Mouse (Mus musculus) stomach, postnatal 0 days (tissue): ENCODE measurements around the gene Pprc1. TPM values are rescaled to one million over a fixed set of nuclear protein-coding genes. Genes with fewer than 3 reads are reported as not detected.

ENCODE experiments used
- ATAC-seq: fragments of 200-750 bp; cut with Nextera tagmentation; 2 replicates; pipeline ENCODE4 v1.8.0; 2017; ENCODE audit not compliant: low FRiP score, low TSS enrichment
- DNase-seq: peaks from one replicate; pipeline ENCODE4 v3.0.0-alpha.2; 2016; ENCODE audit warnings: low spot score
- H3K27ac ChIP-seq: fragments of 300-500 bp; sonication (generic); replicated peaks from 2 replicates; pipeline ENCODE4 v1.5.1; 2014; ENCODE audit warnings: mild to moderate bottlenecking, control low read depth
- H3K27me3 ChIP-seq: fragments of 300-500 bp; sonication (generic); 2 replicates; pipeline ENCODE4 v1.6.1; 2014; ENCODE audit warnings: low read length; ENCODE audit not compliant: control insufficient read depth, insufficient read depth
- H3K36me3 ChIP-seq: fragments of 300-500 bp; sonication (generic); 2 replicates; pipeline ENCODE4 v1.6.1; 2014; ENCODE audit warnings: low read length, mixed read lengths; ENCODE audit not compliant: control insufficient read depth, insufficient read depth
- H3K4me1 ChIP-seq: fragments of 300-500 bp; sonication (generic); replicated peaks from 2 replicates; pipeline ENCODE4 v1.6.1; 2014; ENCODE audit warnings: antibody characterized with exemption; ENCODE audit not compliant: control insufficient read depth, insufficient read depth
- H3K4me2 ChIP-seq: fragments of 300-500 bp; sonication (generic); replicated peaks from 2 replicates; pipeline ENCODE4 v1.6.1; 2014; ENCODE audit warnings: low read depth, mild to moderate bottlenecking, control low read depth, moderate library complexity
- H3K4me3 ChIP-seq: fragments of 300-500 bp; sonication (generic); 2 replicates; pipeline ENCODE4 v1.5.1; 2014; ENCODE audit warnings: low read depth, low read length, control low read depth
- H3K9ac ChIP-seq: fragments of 300-500 bp; sonication (generic); 2 replicates; pipeline ENCODE4 v1.6.1; 2014; ENCODE audit warnings: mild to moderate bottlenecking, low read length, control low read depth, mixed read lengths
- H3K9me3 ChIP-seq: fragments of 300-500 bp; sonication (generic); 2 replicates; pipeline ENCODE4 v1.6.1; 2016; ENCODE audit warnings: low read length; ENCODE audit not compliant: control insufficient read depth
- CTCF ChIP-seq: IDR thresholded peaks from 2 replicates; pipeline ENCODE4 v1.5.1; 2016; ENCODE audit warnings: antibody characterized with exemption, low read depth, mild to moderate bottlenecking, moderate library complexity
- EP300 ChIP-seq: optimal IDR thresholded peaks from 2 replicates; pipeline ENCODE3; 2016; ENCODE audit warnings: antibody characterized with exemption
- WGBS: fragments of 180-500 bp; shearing (Covaris S2); extraction: QIAGEN DNeasy Blood & Tissue Kit; methylation state at CpG from one replicate; pipeline ENCODE4 v1.1.7; 2014; 5-methylcytosine and 5-hydroxymethylcytosine counted together
- polyA plus RNA-seq: library from polyadenylated mRNA; unstranded; fragments of >200 nt; fragmentation: Nextera tagmentation; extraction: Ambion mirVana; gene quantifications from 2 replicates; pipeline ENCODE4 v1.2.1, GENCODE M21; 2015

Gene Pprc1
- polyA plus RNA-seq, 1 experiment from 2014 or later, result 8.6 TPM

DNA sequence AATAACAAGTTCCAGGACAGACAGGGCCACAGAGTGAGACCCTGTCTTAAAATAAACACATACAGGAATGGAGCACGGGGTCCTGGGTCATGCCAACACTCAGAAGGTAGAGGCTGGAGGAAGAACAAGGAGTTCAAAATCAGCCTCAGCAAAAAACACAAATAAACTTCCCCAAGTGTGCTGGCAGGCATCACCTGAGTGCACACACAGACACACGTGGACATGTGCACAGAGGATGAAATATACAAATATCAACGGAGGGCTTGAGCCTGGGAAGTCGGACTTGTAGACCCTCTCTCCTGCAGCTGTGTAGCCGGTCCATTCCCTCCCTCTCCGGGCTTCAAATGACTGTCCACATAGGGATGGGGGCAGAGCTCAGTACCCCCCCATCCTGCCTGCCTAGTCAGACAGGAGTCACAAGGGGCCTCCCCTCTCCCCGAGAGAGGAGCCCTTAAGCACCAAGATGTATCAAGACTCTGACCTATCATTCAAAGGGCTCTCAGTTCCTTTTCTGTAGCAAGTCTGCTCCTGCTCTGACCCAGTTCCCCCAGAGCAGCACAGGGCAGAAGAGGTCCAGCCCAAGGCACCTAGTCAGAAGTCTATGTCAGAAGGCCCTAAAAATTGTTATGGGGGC lies 3.3 kb upstream of the Pprc1 start:
- no peak for ATAC-seq
- 11% methylated on average over 7 of the region's 7 CpGs for WGBS

DNA sequence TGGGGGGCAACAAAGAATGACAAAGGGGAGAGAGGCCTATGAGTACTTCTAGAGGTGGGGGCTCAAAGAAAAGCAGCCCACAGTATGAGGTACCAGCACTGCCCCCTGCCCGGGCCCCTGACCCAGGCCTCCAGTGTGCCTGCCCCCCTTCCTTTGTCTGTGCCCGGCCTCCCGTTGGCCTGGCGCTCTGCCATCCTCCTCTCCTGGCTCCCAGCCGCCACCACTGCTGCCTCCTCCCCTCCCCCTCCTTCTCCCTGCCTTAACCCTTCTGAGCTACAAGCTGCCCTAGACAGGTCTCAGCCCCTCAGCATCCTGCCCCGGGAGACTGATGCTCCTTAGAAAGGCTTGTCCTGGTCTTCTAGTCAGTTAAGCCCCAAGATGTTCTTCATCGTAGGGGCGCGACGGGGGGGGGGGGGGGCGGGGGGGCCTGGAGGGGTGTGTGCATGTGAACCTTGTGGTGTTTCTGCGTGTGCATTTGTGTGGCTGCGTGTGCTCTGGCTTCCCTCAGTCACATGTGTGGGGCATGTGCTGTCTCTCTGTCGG lies 2.7 kb upstream of the Pprc1 start:
- Histone ChIP-seq H3K9ac (peak overlapping the region; percentile 43), H3K4me3 (peak overlapping the region; percentile 90), H3K4me1 (peaks cover 29% of the 10 kb centered on the region), H3K27me3 (no peaks in the 10 kb centered on the region), H3K36me3 (no peaks in the 10 kb centered on the region), H3K4me2 (peak overlapping the region; percentile 66), H3K9me3 (no peaks in the 10 kb centered on the region), H3K27ac (peak overlapping the region; percentile 99)
- 0% methylated on average over 13 of the region's 14 CpGs for WGBS
- ATAC-seq, result 0 out of 2 replicates have a peak, but pooled peaks have one; percentile 13
- TF ChIP-seq EP300 (no peak), CTCF (no peak)
- peak; percentile 92 for DNase-seq

More for the DNA sequence above, 3.3 kb upstream of the Pprc1 start:
- TF ChIP-seq CTCF, result no peak
- no peak for TF ChIP-seq EP300
- peak overlapping the region; percentile 90 for H3K4me3 ChIP-seq
- H3K27me3 ChIP-seq, result no peaks in the 10 kb centered on the region
- H3K4me1 ChIP-seq, result peaks cover 28% of the 10 kb centered on the region
- peak overlapping the region; percentile 99 for H3K27ac ChIP-seq
- H3K4me2 ChIP-seq, result peak overlapping the region; percentile 66
- DNase-seq, result no peak
- H3K36me3 ChIP-seq, result no peaks in the 10 kb centered on the region
- no peaks in the 10 kb centered on the region for H3K9me3 ChIP-seq
- H3K9ac ChIP-seq, result peak overlapping the region; percentile 43

- no peak for TF ChIP-seq CTCF
- TF ChIP-seq EP300, result no peak
- Histone ChIP-seq H3K4me1 (peaks cover 23% of the 10 kb centered on the region), H3K4me2 (peak overlapping the region; percentile 66), H3K27me3 (no peaks in the 10 kb centered on the region), H3K4me3 (peak overlapping the region; percentile 90), H3K9me3 (no peaks in the 10 kb centered on the region), H3K9ac (0 out of 2 replicates have a peak overlapping the region, but pooled peaks have one; percentile 43), H3K27ac (peak overlapping the region; percentile 99), H3K36me3 (no peaks in the 10 kb centered on the region)
- WGBS, result 10% methylated on average over 6 of the region's 6 CpGs
- ATAC-seq, result no peak
- DNase-seq, result peak; percentile 44
These were observed 2.1 kb upstream of the Pprc1 start for GRCm38 (mm10) chr19:46042476-46043011.

GRCm38 (mm10) chr19:46043380-46043779 lies 1.3 kb upstream of the Pprc1 start:
- ATAC-seq (no peak), DNase-seq (no peak)
- Histone ChIP-seq H3K9ac (peak overlapping the region; percentile 47; the same call in 1 of the 2 replicates), H3K36me3 (no peaks in the 10 kb centered on the region), H3K4me3 (peak overlapping the region; percentile 90), H3K4me2 (peak overlapping the region; percentile 66), H3K4me1 (peaks cover 21% of the 10 kb centered on the region), H3K9me3 (no peaks in the 10 kb centered on the region), H3K27me3 (no peaks in the 10 kb centered on the region), H3K27ac (peak overlapping the region; percentile 99)
- TF ChIP-seq CTCF (no peak), EP300 (no peak)
- WGBS, result 33% methylated on average over 7 of the region's 7 CpGs

DNA sequence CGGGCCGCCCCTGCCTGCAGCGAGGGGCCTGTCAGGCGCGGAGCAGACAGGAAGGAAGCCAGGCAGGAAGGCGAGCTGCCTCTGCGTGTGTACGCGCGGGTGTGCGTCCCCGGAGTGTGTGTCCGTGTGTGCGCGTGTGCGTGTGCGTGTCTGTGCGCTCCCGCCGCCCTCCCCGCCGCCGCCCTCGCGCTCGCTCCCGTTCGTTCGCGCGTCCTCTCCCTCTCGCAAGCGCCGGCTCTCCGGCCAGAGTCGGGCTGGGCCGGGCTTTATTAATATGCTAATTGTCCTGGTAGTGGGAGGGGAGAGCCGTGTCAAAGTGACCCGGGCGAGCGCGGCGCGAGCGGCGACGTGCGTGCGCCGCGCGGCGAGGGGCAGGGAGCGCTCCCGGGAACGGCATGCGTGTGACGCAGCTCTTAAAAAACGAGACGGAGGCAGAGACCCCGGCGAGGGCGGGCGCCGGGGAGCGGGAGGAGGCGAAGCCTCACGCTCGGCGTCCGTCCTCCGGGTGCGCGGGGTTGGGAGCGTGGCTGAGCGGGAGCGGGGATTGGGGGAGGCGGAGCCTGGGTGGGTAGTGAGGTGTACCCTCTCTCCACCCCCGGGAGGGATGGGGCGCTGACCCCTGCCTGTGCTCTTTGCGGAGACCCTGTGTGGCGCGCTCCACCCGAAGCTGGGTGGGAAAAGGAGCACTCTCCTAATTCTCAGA lies 458 bp downstream of the Pprc1 start, which contains the start of gene Ldb1:
Gene Ldb1 (minus strand): TSS at position 222 of the 703 bp plus-strand sequence.
- 1% methylated on average over 70 of the region's 84 CpGs for WGBS
- peak within 1 kb of the TSS; percentile 90 for H3K4me3 ChIP-seq
- no peaks in the 10 kb centered on the region for H3K27me3 ChIP-seq
- H3K9me3 ChIP-seq, result no peaks in the 10 kb centered on the region
- DNase-seq (peak; percentile 91), ATAC-seq (peak; percentile 82)
- peak within 1 kb of the TSS; percentile 66 for H3K4me2 ChIP-seq
- TF ChIP-seq CTCF (no peak), EP300 (peak; percentile 52)
- H3K27ac ChIP-seq, result peak within 1 kb of the TSS; percentile 99
- no peaks in the 10 kb centered on the region for H3K36me3 ChIP-seq
- peaks cover 21% of the 10 kb centered on the region for H3K4me1 ChIP-seq
- H3K9ac ChIP-seq, result peak within 1 kb of the TSS; percentile 98
